Mouse (Mus musculus): ENCODE results near the gene Zzef1.

The Zzef1 gene

DNA sequence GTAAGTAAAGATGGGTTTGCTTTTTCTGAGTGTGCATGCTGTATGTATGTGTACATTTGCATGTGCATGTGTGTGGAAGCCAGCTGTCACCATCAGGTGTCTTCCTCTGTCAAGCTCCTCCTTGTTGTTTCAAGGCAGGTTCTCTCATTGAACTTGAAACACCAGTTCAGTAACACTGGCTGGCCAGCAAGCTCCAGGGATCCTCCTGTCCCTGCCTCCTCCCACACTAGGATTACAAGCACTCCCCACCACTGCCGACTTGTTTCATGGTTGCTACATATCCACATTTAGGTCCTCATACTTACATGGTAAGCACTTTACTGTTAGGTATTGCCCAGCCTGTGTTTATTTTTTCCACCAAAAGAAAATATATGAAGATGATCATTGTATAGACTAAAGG, 96.6 kb downstream of the Zzef1 start:
- no peak for DNase-seq (ENCODE audit: low read depth, low spot score)

GRCm38 (mm10) chr11:72908391-72908790, 112.4 kb downstream of the Zzef1 start:
- DNase-seq (ENCODE audit: low read depth, low spot score): no peak

- DNase-seq (ENCODE audit: low read depth, low spot score): no peak
Observed at GRCm38 (mm10) chr11:72917299-72917996, 121.4 kb downstream of the Zzef1 start.

DNA sequence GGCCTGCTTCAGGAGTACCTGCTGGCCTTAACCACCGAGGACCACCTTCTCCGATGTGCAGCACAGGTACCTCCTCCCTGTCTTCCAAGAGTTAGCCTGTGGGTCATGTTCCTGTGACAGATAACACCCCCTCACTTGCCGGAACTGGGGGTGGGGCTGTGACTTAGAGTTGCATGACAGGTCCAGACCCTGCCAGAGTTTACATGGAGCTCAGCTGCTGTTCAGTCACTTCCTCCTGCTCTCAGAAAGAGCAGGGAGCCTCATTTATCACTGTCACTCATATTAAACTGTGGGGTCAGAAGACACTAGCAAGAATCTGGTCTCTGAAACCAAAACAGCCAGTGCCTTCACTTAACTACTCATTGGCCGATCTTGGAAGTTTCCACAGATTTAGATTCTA, 127.1 kb downstream of the Zzef1 start:
- DNase-seq (ENCODE audit: low read depth, low spot score): no peak

- no peak for DNase-seq (ENCODE audit: low read depth, low spot score)
Observed at GRCm38 (mm10) chr11:72924458-72924857, 128.4 kb downstream of the Zzef1 start.

DNA sequence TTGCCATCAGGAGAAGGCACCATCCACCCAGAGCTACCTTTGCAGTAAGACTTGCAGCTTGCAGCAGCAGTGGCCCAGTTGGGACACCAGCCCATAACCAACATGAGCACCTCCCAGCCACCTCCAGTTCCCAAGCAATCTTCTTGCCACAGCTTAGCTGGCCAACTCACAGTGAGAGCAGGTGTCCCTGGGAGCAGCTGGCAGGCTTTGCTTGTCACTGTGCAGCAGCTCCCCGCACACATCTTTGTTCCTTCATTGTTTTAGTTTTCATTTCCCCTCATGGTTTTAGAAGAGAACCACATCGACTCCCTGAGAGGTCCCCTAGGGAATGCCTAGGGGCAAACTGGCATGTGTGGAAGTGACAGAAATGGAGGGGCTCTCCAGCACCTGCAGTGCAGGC, 129.0 kb downstream of the Zzef1 start:
- DNase-seq (ENCODE audit: low read depth, low spot score): peak; percentile 26

GRCm38 (mm10) chr11:72926226-72926890, 130.3 kb downstream of the Zzef1 start:
- DNase-seq (ENCODE audit: low read depth, low spot score): no peak

DNA sequence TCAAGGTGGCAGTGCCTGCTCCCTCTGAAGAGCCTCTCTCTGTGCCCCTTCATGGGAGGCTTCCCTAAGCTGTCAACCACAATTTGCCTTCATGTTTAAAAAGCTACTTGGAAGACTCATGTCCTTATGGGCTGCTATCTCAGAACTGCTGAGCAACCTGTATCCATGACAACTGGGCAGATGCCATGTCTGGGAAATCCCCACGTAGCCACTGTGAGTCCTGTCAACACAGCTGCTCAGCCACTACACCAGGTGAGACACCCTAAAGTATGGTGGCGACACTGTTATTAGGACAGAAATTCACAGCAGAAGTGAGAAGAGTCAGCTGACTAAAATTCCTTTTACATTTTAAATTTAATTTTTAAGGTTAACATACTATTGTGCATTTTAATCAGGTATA, 132.5 kb downstream of the Zzef1 start:
- peak; percentile 16 for DNase-seq (ENCODE audit: low read depth, low spot score)

DNA sequence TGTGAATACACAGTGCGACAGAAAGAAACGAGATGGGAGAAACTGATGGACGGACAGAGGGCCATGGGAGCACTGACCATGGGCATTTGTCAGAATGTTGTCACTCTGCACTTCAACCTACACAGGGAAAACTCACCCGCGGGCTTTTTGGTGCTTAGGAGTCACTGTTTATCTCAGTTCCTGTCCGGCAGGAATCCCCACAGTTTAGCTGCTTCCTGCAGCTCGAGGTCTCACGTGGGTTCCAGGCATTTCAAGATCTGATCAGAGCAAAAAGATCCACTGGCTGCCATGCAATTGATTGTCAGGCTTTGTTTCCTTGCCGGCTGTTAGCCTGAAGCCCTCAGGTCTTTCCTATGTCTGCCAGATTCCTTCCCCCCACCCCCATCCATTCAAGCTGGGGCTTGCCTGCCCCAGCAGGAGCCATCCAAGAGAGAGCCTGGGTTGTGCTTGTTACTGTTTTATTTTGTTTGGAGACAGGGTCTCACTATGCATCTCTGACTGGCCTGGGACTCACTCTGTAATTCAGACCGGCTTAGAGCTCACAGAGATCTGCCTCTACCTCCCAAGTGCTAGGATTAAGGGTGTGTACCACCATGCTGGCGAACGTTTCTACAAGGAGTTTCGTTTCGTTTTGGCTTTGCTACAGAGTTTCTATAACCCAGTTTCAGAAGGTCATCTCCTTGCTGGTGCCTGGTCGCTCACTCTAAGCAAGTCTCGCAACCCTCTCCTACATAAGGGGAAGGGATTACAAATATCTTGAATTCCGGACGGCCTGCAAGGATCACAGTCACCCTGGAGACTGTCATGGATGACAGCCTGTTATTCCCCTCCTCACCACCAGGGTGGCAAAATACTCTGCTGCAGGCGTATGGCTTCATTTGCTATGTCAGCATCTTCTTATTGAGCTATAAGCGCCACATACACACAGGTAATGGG, 144.4 kb downstream of the Zzef1 start:
- DNase-seq (ENCODE audit: low read depth, low spot score): no peak

- no peak for DNase-seq (ENCODE audit: low read depth, low spot score)
Observed at GRCm38 (mm10) chr11:72944996-72945793, 149.2 kb downstream of the Zzef1 start.

GRCm38 (mm10) chr11:72945875-72946559, 150.0 kb downstream of the Zzef1 start:
- DNase-seq (ENCODE audit: low read depth, low spot score): no peak

GRCm38 (mm10) chr11:72946560-72947119, 150.6 kb downstream of the Zzef1 start:
- no peak for DNase-seq (ENCODE audit: low read depth, low spot score)

DNA sequence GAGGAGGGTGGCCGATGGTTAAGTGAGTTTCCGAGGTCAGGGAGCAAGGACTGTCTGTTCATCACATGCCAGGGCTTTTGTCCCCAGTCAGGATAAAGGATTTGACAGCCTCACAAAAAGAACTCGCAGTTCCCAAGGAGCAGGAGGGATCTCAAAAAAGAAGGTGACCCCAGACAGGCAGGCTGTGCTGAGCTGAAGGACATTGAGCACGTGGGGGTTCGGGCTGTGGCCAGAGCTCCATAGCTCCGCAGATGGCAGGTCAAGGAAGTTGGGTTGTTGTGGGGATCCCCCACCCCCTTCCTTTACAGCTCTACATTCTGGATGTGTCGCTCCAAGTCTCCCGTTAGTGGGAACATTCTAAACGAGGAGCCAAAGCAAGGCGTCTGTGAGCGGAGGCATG, 151.8 kb downstream of the Zzef1 start:
- DNase-seq (ENCODE audit: low read depth, low spot score): no peak

DNA sequence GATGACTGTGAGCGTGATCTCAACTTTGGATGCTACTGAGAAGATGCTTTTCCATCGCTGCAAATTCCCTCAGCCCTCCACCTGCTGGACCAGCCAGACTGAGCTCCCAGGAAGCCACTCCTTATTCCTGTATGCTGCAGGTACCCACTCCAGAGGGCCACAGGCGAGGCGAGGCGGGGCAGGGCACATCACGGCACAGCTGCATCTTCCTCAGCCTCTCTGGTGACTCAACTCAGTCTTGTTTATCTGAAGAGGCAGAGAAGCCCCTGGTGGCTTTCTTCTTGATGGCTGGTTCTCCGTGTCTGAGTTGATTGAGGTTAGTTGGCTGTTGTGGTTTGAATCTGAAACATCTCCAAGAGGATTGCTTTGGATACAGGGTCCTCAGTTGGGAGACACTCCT, 152.2 kb downstream of the Zzef1 start:
- DNase-seq (ENCODE audit: low read depth, low spot score): no peak

DNA sequence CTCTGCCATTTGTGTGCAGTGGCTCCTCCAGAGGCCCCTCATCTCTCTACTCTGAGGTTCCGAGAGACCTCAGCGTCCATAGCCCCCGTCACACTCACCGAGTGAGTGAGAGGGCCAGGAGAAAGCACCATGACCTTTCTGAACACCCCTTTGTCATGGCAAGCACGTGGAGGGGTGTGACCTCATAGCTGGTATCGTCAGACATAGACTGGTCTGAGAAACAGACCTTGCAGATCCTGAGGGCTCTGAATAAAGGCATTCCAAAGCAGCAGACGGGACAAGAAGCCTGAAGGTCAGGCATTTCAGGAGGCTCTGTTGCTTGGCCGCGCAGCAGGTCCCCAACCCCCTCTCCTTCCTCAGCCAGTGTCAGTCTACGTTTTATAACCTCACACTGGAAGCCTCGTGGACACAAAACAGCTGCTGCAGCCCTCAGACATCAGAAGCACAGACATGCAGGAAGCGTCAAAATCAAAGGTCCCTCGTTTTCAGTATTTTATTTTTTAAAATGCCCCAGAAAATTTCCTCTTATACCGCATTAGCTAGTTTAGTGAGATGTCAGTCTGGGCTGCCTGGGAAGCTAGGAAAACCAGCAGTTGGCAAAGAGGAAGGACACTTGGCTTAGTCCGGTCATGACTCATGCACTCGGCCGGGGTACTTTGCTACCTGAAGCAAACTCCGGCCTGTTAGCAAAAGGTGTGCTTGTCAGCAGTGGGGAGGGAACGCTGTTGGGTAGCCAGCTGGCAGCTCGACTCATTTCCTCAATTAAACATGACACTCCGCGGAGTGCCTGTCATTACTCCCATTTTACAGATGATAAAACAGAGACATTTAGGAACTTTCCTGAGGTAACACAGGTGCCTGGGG, 155.3 kb downstream of the Zzef1 start:
- no peak for DNase-seq (ENCODE audit: low read depth, low spot score)

DNA sequence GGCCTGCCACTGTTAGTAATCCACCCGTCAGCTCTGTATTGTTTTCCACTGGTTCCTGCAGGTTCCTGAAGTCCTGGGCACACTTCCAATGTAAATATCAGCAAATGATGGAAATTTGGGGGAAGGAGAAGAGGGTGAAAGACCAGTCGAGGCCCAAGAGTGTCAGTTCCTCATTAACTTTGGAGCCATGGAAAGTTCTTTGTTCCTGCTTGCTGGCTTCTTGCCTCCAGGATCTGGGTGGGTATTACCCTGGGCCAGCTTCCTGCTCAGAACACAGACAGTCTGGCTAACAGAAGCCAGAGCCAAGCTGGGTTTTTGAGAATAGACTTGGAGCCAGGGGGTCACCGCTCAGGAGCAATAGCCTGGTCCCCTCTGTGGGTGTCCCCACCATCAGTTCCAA, 156.2 kb downstream of the Zzef1 start:
- no peak for DNase-seq (ENCODE audit: low read depth, low spot score)

GRCm38 (mm10) chr11:72952697-72953096, 156.7 kb downstream of the Zzef1 start:
- DNase-seq (ENCODE audit: low read depth, low spot score): no peak

DNA sequence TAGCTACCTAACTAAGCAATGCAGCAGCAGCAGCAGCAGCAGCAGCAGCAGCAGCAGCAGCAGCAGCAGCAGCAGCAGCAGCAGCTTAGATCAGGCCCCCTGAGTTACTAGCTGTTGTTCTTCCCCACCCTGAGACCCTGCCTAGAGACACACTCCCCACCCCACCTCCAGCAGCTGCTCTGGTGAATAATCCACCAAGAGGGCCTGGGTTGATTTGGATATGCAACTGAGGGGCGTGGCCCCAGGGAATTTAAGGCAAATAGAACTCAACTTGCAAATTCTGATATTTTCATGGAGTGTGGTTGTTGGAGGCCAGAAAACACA, 157.1 kb downstream of the Zzef1 start:
- DNase-seq (ENCODE audit: low read depth, low spot score): no peak

- no peak for DNase-seq (ENCODE audit: low read depth, low spot score)
Observed at GRCm38 (mm10) chr11:72953440-72954151, 157.6 kb downstream of the Zzef1 start.
